Mouse (Mus musculus) WW6 (cell line): ENCODE data around the gene Wnt8b.

Experiments
- DNase-seq: peaks from one replicate; pipeline ENCODE4 v3.0.0-alpha.2; 2013; ENCODE audit warnings: low read depth, low spot score

The Wnt8b gene

DNA sequence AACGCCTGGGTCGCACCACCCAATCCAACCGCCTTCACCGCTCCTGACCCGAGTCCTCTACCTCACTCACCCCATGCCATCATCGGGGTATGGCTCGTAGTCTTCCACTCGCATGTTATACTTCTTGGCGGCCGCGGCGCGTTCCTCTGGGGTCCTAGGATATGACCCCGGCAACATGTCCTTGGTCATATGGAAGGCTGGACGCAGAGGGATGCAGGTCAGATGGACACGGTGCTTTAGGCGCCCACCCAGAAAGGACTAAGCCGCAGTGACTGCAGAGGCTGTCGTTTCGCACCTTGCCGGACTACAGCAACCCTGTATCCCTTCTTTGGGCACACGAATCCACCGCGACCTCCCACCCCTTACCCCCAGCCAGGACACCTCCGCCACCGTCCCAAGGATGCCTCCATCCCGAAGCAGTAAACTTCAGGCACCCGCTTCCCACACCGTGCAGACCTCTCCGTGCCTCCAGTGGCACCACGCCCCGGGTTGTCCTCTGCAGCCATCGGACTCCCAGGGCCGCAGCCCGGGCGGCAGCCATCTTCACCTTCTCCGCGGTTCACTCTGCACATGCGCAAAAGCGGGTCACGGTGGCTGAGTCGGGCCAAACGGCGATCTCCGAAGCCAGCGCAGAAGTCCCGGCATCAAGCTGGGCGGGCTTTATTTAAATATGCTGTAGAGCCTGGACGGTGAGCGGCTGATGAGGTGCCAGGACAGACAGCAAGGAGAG, 61.8 kb downstream of the Wnt8b start, which contains the start of gene Ndufb8:
Gene Ndufb8 (minus strand): TSS at position 580 of the 730 bp plus-strand sequence.
- peak; percentile 88 for DNase-seq

DNA sequence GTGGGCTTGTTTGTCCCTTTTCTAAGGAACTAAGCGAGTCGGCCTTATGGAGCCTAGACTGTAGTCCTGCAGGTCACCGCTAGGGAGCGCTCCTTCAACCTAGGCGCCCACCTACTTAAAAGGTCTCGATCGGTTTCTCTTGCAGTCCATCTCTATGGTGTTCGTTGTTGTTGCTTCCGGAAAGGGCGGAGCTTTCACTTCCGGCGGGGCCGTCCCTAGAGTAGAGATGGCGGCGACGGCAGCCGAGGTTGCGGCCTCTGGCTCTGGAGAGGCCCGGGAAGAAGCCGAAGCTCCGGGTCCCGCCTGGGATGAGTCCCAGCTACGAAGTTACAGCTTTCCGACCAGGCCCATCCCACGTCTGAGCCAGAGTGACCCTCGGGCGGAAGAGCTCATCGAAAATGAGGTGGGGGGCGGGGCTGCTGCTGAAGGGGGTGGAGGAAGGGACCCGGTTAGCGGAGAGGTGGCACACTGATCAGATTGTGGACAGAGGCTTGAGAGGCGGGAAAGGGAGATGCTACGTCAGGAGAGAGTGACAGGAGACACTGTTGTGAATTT, 69.5 kb downstream of the Wnt8b start, which contains the start of gene Hif1an:
Gene Hif1an (plus strand): TSS at position 199 of the 555 bp plus-strand sequence.
- peak; percentile 90 for DNase-seq
